Mouse (Mus musculus) thymus, postnatal 25 days (tissue): ENCODE measurements around the gene Gtsf1l.
"Not testable (repeated sequence)": the region's sequence is repeated elsewhere in the genome, so short reads cannot be mapped to it uniquely, and the experiment has no call there.

Experiments
- DNase-seq: peaks from one replicate; pipeline ENCODE4 v3.0.0; 2022

Gene Gtsf1l

DNA sequence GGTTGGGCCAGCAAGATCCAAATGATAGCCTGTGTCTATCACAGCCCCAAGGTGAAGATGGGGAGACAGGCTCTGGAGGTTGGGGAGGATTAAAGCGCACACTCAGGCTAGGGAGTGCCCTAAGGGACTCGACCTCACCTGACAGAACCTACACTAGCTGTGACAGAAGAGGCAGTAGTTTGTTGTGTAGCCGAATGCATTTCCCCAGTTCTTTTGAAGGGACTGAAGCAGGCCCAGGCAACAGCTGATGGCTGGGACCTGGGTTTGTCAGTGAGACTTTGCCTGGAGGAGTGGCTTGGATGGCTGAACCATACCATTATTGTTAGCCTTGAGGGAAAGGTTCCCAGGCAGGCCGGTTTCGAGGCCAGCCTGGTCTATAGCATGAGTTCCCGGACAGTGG is 2.6 kb downstream of the Gtsf1l start:
- no peak for DNase-seq

DNA sequence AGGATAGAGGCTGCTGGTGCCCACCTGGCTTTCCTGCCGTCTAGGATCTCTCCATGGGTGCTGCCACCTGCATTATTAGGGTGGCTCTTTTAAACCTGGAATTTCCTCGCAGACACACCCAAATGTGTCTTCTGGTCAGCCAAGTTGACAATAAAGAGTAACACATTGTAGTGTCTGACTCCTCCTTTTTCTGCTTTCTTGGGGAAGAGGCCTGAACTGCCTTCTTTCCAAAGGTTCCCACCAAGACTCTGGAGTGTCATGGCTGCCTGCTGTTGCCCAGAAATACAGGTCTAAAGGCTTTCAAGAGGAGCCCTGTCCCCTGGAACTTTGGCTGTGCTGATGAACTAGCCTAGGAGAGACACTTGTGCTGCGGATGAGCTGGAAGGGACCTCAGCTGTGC is 3.1 kb downstream of the Gtsf1l start:
- no peak for DNase-seq

DNA sequence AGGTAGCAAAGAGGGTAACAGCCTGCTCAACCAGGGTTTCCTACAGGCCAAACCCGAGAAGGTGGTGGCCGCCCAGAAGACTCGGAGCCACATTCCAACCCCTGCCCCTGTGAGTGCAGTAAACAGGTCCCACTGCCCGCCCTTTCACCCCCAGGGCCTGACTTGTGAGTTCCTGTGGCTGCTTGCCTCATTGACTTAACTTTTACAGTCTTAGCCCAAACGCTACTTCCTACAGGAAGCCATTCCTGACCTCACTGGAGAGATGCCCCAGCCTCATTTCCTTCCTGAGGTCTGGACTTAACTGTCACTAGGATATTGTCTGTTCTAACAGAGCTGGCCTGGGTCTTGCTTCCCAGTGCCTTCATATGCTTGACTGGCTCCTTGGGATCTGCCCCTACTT is 5.1 kb downstream of the Gtsf1l start:
- no peak for DNase-seq

- no peak for DNase-seq
These were observed 8.6 kb downstream of the Gtsf1l start for GRCm38 (mm10) chr2:163079041-163079440.

DNA sequence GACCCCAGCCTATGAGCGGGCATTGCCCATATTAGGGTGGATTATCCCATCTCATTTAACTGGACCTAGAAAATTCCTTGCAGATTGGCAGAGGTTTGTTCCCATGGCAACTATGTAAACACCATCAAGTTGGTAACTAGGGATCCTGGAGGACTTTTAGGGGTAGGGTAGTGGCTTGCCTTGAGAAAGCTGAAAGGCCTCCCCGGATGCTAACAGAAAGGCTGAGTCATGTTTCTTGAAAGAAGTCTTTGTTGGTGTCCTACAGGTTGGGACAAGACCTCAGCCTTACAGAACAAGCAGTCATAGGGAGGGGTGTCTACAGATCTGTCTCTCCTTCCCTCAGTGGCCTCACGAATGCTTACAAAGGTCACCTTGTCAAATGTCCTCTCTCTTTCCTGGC is 12.4 kb downstream of the Gtsf1l start:
- no peak for DNase-seq

DNA sequence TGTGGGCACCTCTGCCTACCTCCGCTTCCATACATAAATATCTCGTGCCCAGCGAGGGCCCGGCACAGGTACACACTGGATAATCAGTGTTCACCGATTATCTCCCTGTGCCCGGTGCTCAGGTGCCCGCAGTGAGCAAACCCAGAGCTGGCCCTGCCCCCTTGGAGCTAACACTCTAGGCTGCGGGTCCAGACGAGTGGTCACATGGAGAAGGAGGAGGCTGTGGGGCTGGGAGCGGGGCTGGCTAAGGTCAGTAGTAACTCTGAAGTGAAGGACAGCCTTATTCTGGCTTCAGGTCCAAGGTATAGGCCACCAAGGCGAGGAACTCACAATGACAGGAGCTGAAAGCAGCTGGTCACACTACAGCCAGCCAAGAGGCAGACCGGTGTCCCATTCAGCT is 12.8 kb downstream of the Gtsf1l start:
- DNase-seq: no peak

- no peak for DNase-seq
These were observed 13.6 kb downstream of the Gtsf1l start for GRCm38 (mm10) chr2:163074006-163074405.

DNA sequence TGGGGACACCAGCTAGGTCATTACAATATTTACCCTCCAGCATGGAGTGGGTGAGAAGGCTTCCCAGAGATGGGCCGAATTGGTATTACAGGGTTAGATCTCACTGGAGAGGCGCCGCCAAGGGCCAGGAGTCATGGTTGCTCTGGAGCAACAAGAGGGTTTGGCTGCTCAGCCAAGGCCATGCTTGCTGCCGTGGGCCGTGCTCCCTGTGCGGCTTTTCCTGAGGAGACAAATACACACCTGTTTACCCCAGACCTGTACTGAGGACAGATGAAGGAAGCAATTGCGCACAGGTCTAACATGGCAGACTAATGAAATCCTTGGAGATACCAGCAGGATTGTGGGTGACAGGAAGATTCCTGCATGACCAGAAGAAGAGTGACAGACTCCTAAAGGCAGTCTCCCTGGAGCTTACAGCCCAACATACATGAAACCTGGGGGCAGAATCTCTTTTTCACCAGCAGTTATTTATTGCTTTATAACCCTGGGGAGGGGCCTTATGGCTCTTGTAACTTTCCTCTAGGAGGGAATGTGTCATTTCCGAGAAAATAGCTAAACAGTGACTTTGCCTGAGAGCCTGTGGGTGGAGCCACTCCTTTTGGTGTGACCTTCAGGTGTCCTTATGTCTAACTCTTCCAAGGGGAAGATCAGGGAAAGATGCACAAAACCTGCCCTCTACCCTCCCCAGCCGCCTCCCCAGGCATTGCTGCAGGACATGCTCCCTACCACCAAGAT is 14.5 kb downstream of the Gtsf1l start:
- no peak for DNase-seq

GRCm38 (mm10) chr2:163071590-163071989 is 16.1 kb downstream of the Gtsf1l start:
- no peak for DNase-seq

DNA sequence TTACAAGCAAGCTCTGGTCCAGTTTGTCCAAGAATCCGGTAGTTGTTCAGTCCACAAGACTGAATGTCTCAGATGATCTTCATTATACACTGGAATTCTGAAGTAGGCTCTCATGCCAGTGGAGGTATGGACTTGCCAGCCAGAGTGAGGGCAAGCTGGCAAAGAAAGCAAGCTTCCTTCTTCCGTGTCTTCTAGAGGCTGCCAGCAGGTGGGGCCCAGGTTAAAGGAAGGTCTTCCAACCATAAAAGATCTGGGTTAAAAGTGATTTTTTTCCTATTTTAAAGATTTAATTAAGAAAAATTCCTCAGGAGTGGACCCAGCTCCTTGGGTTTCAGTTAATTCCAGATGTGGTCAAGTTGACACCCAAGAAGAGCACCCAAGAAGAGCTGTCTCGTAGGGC is 17.4 kb downstream of the Gtsf1l start:
- DNase-seq: no peak

- no peak for DNase-seq
These were observed 20.4 kb downstream of the Gtsf1l start for GRCm38 (mm10) chr2:163067233-163067632.

- no peak for DNase-seq
These were observed 21.3 kb downstream of the Gtsf1l start for GRCm38 (mm10) chr2:163066326-163066725.

DNA sequence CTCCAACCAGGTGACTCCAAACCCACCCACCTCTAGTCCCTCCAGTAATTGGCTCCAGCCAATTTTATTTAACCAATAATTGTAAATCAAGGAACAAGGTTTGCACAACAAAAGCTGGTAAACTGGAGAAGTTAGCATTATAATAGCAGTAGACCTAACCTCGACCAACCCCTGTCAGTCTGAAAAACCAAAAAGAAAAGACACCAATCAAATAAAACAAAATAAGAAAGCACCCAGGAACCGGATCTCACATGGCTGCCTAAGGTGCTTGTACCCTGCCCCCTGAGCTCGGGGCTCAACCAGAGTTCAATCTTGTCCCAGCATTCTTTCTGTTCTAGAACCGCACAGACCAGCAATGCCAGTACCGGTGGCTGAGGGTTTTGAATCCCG is 25.5 kb downstream of the Gtsf1l start:
- no peak for DNase-seq

- no peak for DNase-seq
These were observed 26.2 kb downstream of the Gtsf1l start for GRCm38 (mm10) chr2:163061203-163062118.

DNA sequence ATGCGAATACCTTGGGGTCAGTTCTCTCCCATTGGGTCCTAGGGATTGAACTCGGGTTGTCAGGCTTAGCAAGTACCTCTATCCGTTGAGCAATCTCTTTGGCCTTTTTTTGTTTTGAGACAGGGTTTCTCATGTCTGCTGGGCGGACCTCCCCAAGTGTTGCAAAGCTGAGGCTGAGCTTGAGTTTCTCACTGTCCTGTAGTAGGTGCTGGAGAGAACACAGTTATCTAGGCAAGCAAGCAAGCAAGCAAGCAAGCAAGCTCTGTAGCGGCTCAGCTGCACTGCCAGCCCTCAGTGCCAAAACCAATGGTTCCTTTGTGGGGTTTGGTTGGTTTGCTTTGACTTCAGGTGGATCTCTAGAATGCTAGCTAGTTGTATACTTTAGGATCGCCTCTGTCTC is 27.0 kb downstream of the Gtsf1l start:
- DNase-seq: no peak

DNA sequence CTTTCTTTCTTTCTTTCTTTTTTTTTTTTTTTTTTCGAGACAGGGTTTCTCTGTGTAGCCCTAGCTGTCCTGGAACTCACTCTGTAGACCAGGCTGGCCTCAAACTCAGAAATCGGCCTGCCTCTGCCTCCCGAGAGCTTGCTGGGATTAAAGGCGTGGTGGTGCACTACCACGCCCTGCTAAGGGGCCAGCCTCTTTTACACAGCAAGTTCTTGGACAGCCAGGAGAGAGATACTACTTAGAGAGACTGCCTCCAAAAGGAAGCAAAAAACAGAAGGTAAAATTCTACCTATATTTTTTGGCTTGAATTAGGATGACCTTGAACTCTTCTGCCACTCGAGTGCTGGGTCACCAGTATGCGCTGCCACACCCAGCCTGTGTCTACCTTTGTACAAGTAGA is 28.7 kb downstream of the Gtsf1l start:
- DNase-seq: not testable (repeated sequence)

- DNase-seq: no peak
These were observed 31.1 kb downstream of the Gtsf1l start for GRCm38 (mm10) chr2:163056584-163056983.

GRCm38 (mm10) chr2:163055715-163056114 is 31.9 kb downstream of the Gtsf1l start:
- DNase-seq: peak; percentile 3

DNA sequence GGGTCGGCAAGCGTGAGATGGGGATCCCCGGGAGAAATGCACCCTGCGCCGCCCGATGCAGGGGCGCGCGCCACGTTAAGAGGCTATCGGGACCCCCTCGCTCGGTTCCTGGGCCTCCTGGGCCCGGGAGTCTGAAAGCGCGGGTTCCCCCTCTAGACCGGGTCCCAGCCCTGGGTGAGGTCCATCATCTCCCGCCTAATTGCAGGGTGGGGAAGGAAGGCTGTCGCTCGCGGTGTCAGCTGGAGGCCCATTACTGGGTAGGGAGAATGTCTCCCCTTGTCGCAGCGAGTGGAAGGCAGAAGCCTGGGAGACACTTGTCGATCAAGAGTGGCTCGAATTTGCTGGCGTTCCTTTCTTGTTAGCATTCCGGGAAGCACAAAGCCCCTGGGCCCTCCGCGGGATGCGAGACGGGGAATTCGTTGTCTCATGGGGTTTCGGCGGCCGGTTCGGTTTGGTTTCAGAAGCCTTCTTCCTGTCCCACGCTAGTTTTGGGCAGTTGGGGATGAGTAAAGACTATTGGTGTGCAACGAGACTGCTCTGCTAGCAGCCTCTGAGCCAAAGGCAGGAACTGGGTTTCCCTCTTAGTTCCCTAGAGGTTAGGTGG is 32.7 kb downstream of the Gtsf1l start:
- DNase-seq: no peak

DNA sequence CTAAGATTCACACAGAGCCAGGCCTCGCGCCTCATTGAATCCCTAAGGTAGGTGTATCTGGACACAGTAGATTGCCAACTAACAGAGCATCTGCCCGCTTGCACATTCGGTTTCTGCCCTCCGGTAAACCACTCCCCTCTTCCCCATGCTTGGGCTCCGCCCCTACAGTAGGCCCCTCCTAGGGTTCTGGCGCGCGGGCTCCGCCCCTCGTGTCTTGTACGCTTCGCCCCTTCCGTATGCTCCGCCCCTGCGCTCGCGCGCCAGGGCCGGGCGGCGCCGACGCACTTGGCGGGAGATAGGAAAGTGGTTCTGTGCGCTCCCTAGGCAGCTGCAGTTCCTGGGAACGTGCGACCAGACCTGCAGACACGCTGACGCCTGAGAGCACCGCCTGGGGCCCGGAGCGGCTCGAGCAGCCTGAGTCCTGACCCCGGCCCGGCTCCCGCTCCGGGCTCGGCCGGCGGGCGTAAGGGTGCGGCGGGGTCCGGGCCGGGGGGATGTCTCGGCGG is 33.3 kb downstream of the Gtsf1l start, which contains the start of gene Mybl2:
Mybl2 (plus strand) TSS at position 353 of the 506 bp plus-strand sequence.
- DNase-seq: peak; percentile 94

DNA sequence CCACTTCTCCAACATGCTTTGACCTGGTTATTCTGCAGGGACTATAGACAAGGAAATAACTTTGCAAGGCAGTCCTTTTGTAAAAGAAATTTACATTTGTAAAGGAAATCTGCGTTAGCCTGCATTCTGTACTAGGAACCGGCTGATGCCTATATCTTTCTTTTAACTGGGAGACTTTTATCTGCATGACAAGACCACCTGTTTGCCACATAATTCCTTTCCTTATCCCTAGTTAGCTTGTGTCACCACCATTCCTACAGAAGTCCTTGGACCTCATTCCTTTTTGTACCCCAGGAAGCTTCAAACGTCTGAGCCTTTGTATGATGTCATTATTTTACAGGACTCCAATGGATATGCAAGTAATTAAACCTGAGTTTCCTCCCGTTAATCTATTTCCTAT is 34.8 kb downstream of the Gtsf1l start:
- no peak for DNase-seq

DNA sequence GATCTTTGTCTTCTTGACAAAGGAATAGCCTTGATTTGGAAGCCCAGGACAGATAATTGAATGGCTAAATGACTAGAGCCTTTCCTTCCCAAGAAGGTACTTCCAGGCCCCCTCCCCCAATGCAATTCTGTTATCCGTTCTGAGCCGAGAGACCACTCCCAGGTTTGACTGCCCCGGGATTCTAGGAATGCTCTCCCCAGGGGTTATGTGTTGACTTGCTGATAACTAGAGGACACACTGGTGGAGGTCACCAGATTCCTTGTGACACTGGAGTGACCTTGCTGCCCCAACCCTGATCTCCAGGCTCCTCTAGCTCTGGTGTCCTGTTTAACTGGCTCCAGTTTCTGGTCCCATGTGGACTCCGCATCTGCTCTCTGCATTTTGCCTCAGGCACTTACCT is 35.6 kb downstream of the Gtsf1l start:
- no peak for DNase-seq

DNA sequence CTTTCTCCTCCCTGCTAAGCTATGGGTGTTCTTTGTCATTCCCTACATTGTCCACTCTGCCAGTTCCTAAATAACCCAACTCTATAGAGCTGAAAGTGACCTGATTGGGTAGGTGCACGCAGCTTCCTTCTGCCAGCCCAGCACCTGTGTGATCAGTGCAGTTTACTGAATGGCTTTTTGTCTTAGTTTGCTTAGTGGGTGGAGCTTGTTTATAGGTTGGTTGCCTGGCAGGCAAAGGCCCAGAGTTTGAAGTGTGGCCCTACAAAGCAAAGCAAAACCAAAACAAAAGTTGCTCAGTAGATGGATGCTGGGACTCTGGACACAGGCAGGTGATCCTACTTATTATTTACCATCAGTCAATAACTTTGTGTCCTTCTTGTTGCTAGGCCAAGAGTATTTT is 36.0 kb downstream of the Gtsf1l start:
- DNase-seq: no peak

GRCm38 (mm10) chr2:163049116-163049515 is 38.5 kb downstream of the Gtsf1l start:
- DNase-seq: no peak
